Mouse (Mus musculus): Measurements from ENCODE around the gene Fjx1. TPM values are rescaled to one million over a fixed set of nuclear protein-coding genes. Genes with fewer than 3 reads are reported as not detected.

The Fjx1 gene
- polyA plus RNA-seq, 1 experiment from 2014 or later: 10.4 TPM

GRCm38 (mm10) chr2:102450248-102450760 lies 2.0 kb downstream of the Fjx1 start:
- WGBS: under 1% methylated on average over 43 of the region's 43 CpGs
- no peaks in the 10 kb centered on the region for H3K36me3 ChIP-seq
- H3K4me3 ChIP-seq (replicated peaks): peak overlapping the region; percentile 73
- peak overlapping the region; percentile 70; the same call in 1 of the 2 replicates for H3K9ac ChIP-seq
- H3K9me3 ChIP-seq: no peaks in the 10 kb centered on the region
- peaks cover 13% of the 10 kb centered on the region for H3K4me1 ChIP-seq
- H3K4me2 ChIP-seq: peak overlapping the region; percentile 96
- no peak overlapping the region for H3K27ac ChIP-seq
- ATAC-seq (ENCODE audit: insufficient read depth, low FRiP score, low read depth): no peak
- no peaks in the 10 kb centered on the region for H3K27me3 ChIP-seq (replicated peaks)

- Histone ChIP-seq H3K4me3 (replicated peaks) (peak overlapping the region; percentile 73), H3K9me3 (no peaks in the 10 kb centered on the region), H3K36me3 (no peaks in the 10 kb centered on the region), H3K27me3 (replicated peaks) (no peaks in the 10 kb centered on the region), H3K27ac (no peak overlapping the region), H3K4me2 (peak overlapping the region; percentile 96), H3K9ac (peak overlapping the region; percentile 70; the same call in 1 of the 2 replicates), H3K4me1 (peaks cover 13% of the 10 kb centered on the region)
- no peak for ATAC-seq (ENCODE audit: insufficient read depth, low FRiP score, low read depth)
- 6% methylated on average over 17 of the region's 17 CpGs for WGBS
Observed at GRCm38 (mm10) chr2:102449630-102450247, 2.6 kb downstream of the Fjx1 start.

- H3K36me3 ChIP-seq: no peaks in the 10 kb centered on the region
- peaks cover 13% of the 10 kb centered on the region for H3K4me1 ChIP-seq
- no peak overlapping the region for H3K9ac ChIP-seq
- H3K4me2 ChIP-seq: no peak overlapping the region
- no peak overlapping the region for H3K4me3 ChIP-seq (replicated peaks)
- no peaks in the 10 kb centered on the region for H3K9me3 ChIP-seq
- H3K27me3 ChIP-seq (replicated peaks): no peaks in the 10 kb centered on the region
- 65% methylated on average over 1 of the region's 1 CpGs for WGBS
- ATAC-seq (ENCODE audit: insufficient read depth, low FRiP score, low read depth): no peak
- H3K27ac ChIP-seq: no peak overlapping the region
Observed at GRCm38 (mm10) chr2:102449056-102449455, 3.2 kb downstream of the Fjx1 start.

- Histone ChIP-seq H3K27me3 (replicated peaks) (no peaks in the 10 kb centered on the region), H3K4me1 (peaks cover 13% of the 10 kb centered on the region), H3K36me3 (no peaks in the 10 kb centered on the region), H3K4me3 (replicated peaks) (no peak overlapping the region), H3K9ac (no peak overlapping the region), H3K4me2 (no peak overlapping the region), H3K9me3 (no peaks in the 10 kb centered on the region), H3K27ac (no peak overlapping the region)
- no peak for ATAC-seq (ENCODE audit: insufficient read depth, low FRiP score, low read depth)
- WGBS: 81% methylated on average over 7 of the region's 7 CpGs
Observed at GRCm38 (mm10) chr2:102447831-102448230, 4.5 kb downstream of the Fjx1 start.

GRCm38 (mm10) chr2:102446851-102447250 lies 5.4 kb downstream of the Fjx1 start:
- H3K4me2 ChIP-seq: no peak overlapping the region
- 46% methylated on average over 4 of the region's 4 CpGs for WGBS
- ATAC-seq (ENCODE audit: insufficient read depth, low FRiP score, low read depth): no peak
- no peak overlapping the region for H3K4me3 ChIP-seq (replicated peaks)
- H3K4me1 ChIP-seq: peaks cover 10% of the 10 kb centered on the region
- H3K27me3 ChIP-seq (replicated peaks): no peaks in the 10 kb centered on the region
- no peaks in the 10 kb centered on the region for H3K9me3 ChIP-seq
- no peak overlapping the region for H3K9ac ChIP-seq
- no peaks in the 10 kb centered on the region for H3K36me3 ChIP-seq
- H3K27ac ChIP-seq: no peak overlapping the region

GRCm38 (mm10) chr2:102437357-102438030 lies 14.8 kb downstream of the Fjx1 start:
- no peak for ATAC-seq (ENCODE audit: insufficient read depth, low FRiP score, low read depth)
- Histone ChIP-seq H3K36me3 (no peaks in the 10 kb centered on the region), H3K4me1 (no peaks in the 10 kb centered on the region), H3K27ac (no peak overlapping the region), H3K4me3 (replicated peaks) (no peak overlapping the region), H3K9me3 (no peaks in the 10 kb centered on the region), H3K27me3 (replicated peaks) (0 out of 2 replicates have a peak, but pooled peaks cover 2% of the 10 kb centered on the region), H3K9ac (no peak overlapping the region), H3K4me2 (no peak overlapping the region)
- 62% methylated on average over 8 of the region's 8 CpGs for WGBS

- Histone ChIP-seq H3K4me3 (replicated peaks) (no peak overlapping the region), H3K27me3 (replicated peaks) (0 out of 2 replicates have a peak, but pooled peaks cover 2% of the 10 kb centered on the region), H3K9me3 (no peaks in the 10 kb centered on the region), H3K27ac (no peak overlapping the region), H3K36me3 (no peaks in the 10 kb centered on the region), H3K4me2 (no peak overlapping the region), H3K9ac (no peak overlapping the region), H3K4me1 (no peaks in the 10 kb centered on the region)
- 72% methylated on average over 1 of the region's 1 CpGs for WGBS
- no peak for ATAC-seq (ENCODE audit: insufficient read depth, low FRiP score, low read depth)
Observed at GRCm38 (mm10) chr2:102433879-102434278, 18.4 kb downstream of the Fjx1 start.

- ATAC-seq (ENCODE audit: insufficient read depth, low FRiP score, low read depth): no peak
- WGBS: 30% methylated on average over 3 of the region's 4 CpGs
- Histone ChIP-seq H3K27me3 (replicated peaks) (0 out of 2 replicates have a peak, but pooled peaks cover under 1% of the 10 kb centered on the region), H3K9ac (no peak overlapping the region), H3K36me3 (no peaks in the 10 kb centered on the region), H3K4me1 (no peaks in the 10 kb centered on the region), H3K4me2 (no peak overlapping the region), H3K27ac (no peak overlapping the region), H3K4me3 (replicated peaks) (no peak overlapping the region), H3K9me3 (no peaks in the 10 kb centered on the region)
Observed at GRCm38 (mm10) chr2:102431084-102431483, 21.2 kb downstream of the Fjx1 start.

GRCm38 (mm10) chr2:102427974-102428373 lies 24.3 kb downstream of the Fjx1 start:
- no peaks in the 10 kb centered on the region for H3K36me3 ChIP-seq
- H3K9ac ChIP-seq: no peak overlapping the region
- no peak overlapping the region for H3K27ac ChIP-seq
- ATAC-seq (ENCODE audit: insufficient read depth, low FRiP score, low read depth): no peak
- H3K9me3 ChIP-seq: no peaks in the 10 kb centered on the region
- H3K4me1 ChIP-seq: no peaks in the 10 kb centered on the region
- H3K4me2 ChIP-seq: no peak overlapping the region
- H3K4me3 ChIP-seq (replicated peaks): no peak overlapping the region
- H3K27me3 ChIP-seq (replicated peaks): no peaks in the 10 kb centered on the region

GRCm38 (mm10) chr2:102426434-102426833 lies 25.9 kb downstream of the Fjx1 start:
- Histone ChIP-seq H3K9me3 (no peaks in the 10 kb centered on the region), H3K4me3 (replicated peaks) (no peak overlapping the region), H3K27ac (no peak overlapping the region), H3K9ac (no peak overlapping the region), H3K4me2 (no peak overlapping the region), H3K36me3 (no peaks in the 10 kb centered on the region), H3K4me1 (no peaks in the 10 kb centered on the region), H3K27me3 (replicated peaks) (no peaks in the 10 kb centered on the region)
- WGBS: 62% methylated on average over 3 of the region's 3 CpGs
- ATAC-seq (ENCODE audit: insufficient read depth, low FRiP score, low read depth): no peak

GRCm38 (mm10) chr2:102416149-102416743 lies 36.1 kb downstream of the Fjx1 start:
- H3K9me3 ChIP-seq: no peaks in the 10 kb centered on the region
- H3K4me1 ChIP-seq: no peaks in the 10 kb centered on the region
- 60% methylated on average over 14 of the region's 14 CpGs for WGBS
- no peak overlapping the region for H3K9ac ChIP-seq
- H3K27ac ChIP-seq: no peak overlapping the region
- H3K4me2 ChIP-seq: no peak overlapping the region
- H3K36me3 ChIP-seq: no peaks in the 10 kb centered on the region
- no peaks in the 10 kb centered on the region for H3K27me3 ChIP-seq (replicated peaks)
- no peak overlapping the region for H3K4me3 ChIP-seq (replicated peaks)
- peak; percentile 35; the same call in 1 of the 2 replicates for ATAC-seq (ENCODE audit: insufficient read depth, low FRiP score, low read depth)

GRCm38 (mm10) chr2:102412738-102413137 lies 39.6 kb downstream of the Fjx1 start:
- whole genome bisulfite sequencing: 76% methylated on average over 2 of the region's 2 CpGs
- Histone ChIP-seq H3K27ac (no peak overlapping the region), H3K4me3 (replicated peaks) (no peak overlapping the region), H3K4me1 (peaks cover 4% of the 10 kb centered on the region; the same call in 1 of the 2 replicates), H3K9me3 (no peaks in the 10 kb centered on the region), H3K4me2 (no peak overlapping the region), H3K36me3 (no peaks in the 10 kb centered on the region), H3K27me3 (replicated peaks) (no peaks in the 10 kb centered on the region), H3K9ac (no peak overlapping the region)
- no peak for ATAC-seq (ENCODE audit: insufficient read depth, low FRiP score, low read depth)
